ENCODE assay signal across 20 mouse cellular contexts in the genomic region with DNA sequence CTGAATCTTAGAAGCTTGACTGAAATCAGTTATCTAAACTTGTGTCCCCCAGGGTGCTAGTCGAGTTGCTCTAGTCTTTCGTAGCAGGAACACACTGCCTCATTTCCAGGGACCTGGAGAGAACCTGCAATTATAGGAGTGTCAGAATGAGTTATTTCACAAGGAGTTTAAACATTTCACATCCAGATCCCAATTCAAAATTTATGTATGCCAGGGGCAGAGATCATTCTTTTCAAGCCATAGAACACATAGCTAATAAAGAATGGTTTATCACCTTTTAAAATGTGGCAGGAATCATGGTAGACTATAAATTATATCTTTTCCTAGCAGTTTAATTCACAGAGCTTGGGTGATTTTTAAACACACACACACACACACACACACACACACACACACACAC.
DNase-seq lines count a peak whose midpoint lies in the region; ATAC-seq and TF ChIP-seq lines count a peak whose summit lies in the region.
"Had no signal": no experiment of that assay in that cellular context is flagged by ENCODE, and none has a peak within 500 bp of the region (broad histone marks: within the 10 kb centered on the region; RNA-seq: fewer than 3 reads in every experiment).

No protein-coding gene starts in this region.

- H3K9me3 ChIP-seq in kidney, embryonic 14.5 days (ENCODE audit: control insufficient read depth, low read length), result no peaks in the 10 kb centered on the region
- H3K9me3 ChIP-seq in midbrain, postnatal 0 days (ENCODE audit: low read length), result no peaks in the 10 kb centered on the region
- no peaks in the 10 kb centered on the region for H3K9me3 ChIP-seq in midbrain, embryonic 11.5 days (ENCODE audit: control insufficient read depth, low read length)
- H3K9me3 ChIP-seq: embryonic facial prominence, embryonic 12.5 days; forebrain, embryonic 15.5 days; heart, embryonic 10.5 days; hindbrain, embryonic 13.5 days had no signal

- H3K27me3 ChIP-seq in kidney, embryonic 14.5 days (ENCODE audit: control insufficient read depth, insufficient read depth, low read length), result no peaks in the 10 kb centered on the region
- H3K27me3 ChIP-seq in midbrain, postnatal 0 days (ENCODE audit: insufficient read depth, low read length), result no peaks in the 10 kb centered on the region
- no peaks in the 10 kb centered on the region for H3K27me3 ChIP-seq in midbrain, embryonic 11.5 days (ENCODE audit: control insufficient read depth, insufficient read depth, low read length)
- H3K27me3 ChIP-seq: CH12.LX; embryonic facial prominence, embryonic 12.5 days; forebrain, embryonic 15.5 days; hindbrain, embryonic 13.5 days had no signal

- peak; percentile 75; the same call in 1 of the 2 replicates for ATAC-seq in kidney, embryonic 14.5 days (ENCODE audit: low FRiP score, low TSS enrichment)
- ATAC-seq in midbrain, postnatal 0 days (ENCODE audit: low FRiP score), result no peak
- no peak for ATAC-seq in midbrain, embryonic 11.5 days (ENCODE audit: low FRiP score)
- ATAC-seq in activated CD4-positive, CD25-positive, alpha-beta regulatory T cell, adult 4 months, result no peak
- ATAC-seq: forebrain, embryonic 15.5 days; hindbrain, postnatal 0 days had no signal

- DNase-seq in kidney, adult 9 months, result no peak
- DNase-seq in midbrain, postnatal 0 days (ENCODE audit: low spot score), result peak; percentile 1
- DNase-seq in midbrain, embryonic 11.5 days (ENCODE audit: low spot score, missing footprints), result no peak
- peak; percentile 35 for DNase-seq in embryo, embryonic 11.5 days (ENCODE audit: low read depth, low spot score)
- peak; percentile 73 for DNase-seq in mesoderm, embryonic 11.5 days (ENCODE audit: low read depth, low spot score)
- DNase-seq: adrenal gland, adult 8-10 months; adrenal gland, postnatal 36 days; cerebellum, adult 2 months; cerebellum, postnatal 14 days; gastrocnemius, postnatal 10 days; heart, adult 18-20 months; heart, postnatal 10 days had no signal

- no peak overlapping the region for H3K9ac ChIP-seq in kidney, embryonic 14.5 days (ENCODE audit: low read depth, low read length)
- H3K9ac ChIP-seq in midbrain, postnatal 0 days (replicated peaks; ENCODE audit: low read length, poor library complexity, severe bottlenecking), result no peak overlapping the region
- no peak overlapping the region for H3K9ac ChIP-seq in midbrain, embryonic 11.5 days (ENCODE audit: low read length)
- H3K9ac ChIP-seq: embryonic facial prominence, embryonic 12.5 days; forebrain, embryonic 15.5 days; hindbrain, embryonic 13.5 days had no signal

- no peak overlapping the region for H3K4me2 ChIP-seq in kidney, embryonic 14.5 days (replicated peaks; ENCODE audit: low read depth, low read length)
- no peak overlapping the region for H3K4me2 ChIP-seq in midbrain, postnatal 0 days (ENCODE audit: low read depth, low read length, poor library complexity, severe bottlenecking)
- H3K4me2 ChIP-seq in midbrain, embryonic 11.5 days, result no peak overlapping the region
- H3K4me2 ChIP-seq: embryonic facial prominence, embryonic 12.5 days; forebrain, embryonic 15.5 days; hindbrain, embryonic 13.5 days had no signal

- H3K27ac ChIP-seq in kidney, embryonic 14.5 days (ENCODE audit: low read depth, low read length), result no peak overlapping the region
- no peak overlapping the region for H3K27ac ChIP-seq in midbrain, postnatal 0 days (ENCODE audit: low read depth, low read length)
- H3K27ac ChIP-seq in midbrain, embryonic 11.5 days (ENCODE audit: low read depth, low read length), result no peak overlapping the region
- H3K27ac ChIP-seq: embryonic facial prominence, embryonic 12.5 days; forebrain, embryonic 15.5 days; heart, embryonic 10.5 days; hindbrain, embryonic 13.5 days; hindbrain, postnatal 0 days had no signal

- no peak for TF ChIP-seq CTCF in midbrain, postnatal 0 days (IDR thresholded peaks at IDR 0.05)

- 6% methylated on average over 2 of the region's 2 CpGs for WGBS in kidney, embryonic 14.5 days
- 58% methylated on average over 2 of the region's 2 CpGs for WGBS in midbrain, postnatal 0 days
- 61% methylated on average over 2 of the region's 2 CpGs for WGBS in midbrain, embryonic 11.5 days

- H3K4me3 ChIP-seq in kidney, embryonic 14.5 days (ENCODE audit: low read length), result no peak overlapping the region
- H3K4me3 ChIP-seq in midbrain, postnatal 0 days (ENCODE audit: low read depth, low read length), result no peak overlapping the region
- H3K4me3 ChIP-seq in midbrain, embryonic 11.5 days (ENCODE audit: low read depth, low read length), result no peak overlapping the region
- H3K4me3 ChIP-seq: embryonic facial prominence, embryonic 12.5 days; forebrain, embryonic 15.5 days; heart, embryonic 10.5 days; hindbrain, embryonic 13.5 days had no signal

- no peaks in the 10 kb centered on the region for H3K4me1 ChIP-seq in kidney, embryonic 14.5 days (ENCODE audit: control insufficient read depth, insufficient read depth, low read length)
- no peaks in the 10 kb centered on the region for H3K4me1 ChIP-seq in midbrain, postnatal 0 days (ENCODE audit: insufficient read depth, low read length)
- H3K4me1 ChIP-seq in midbrain, embryonic 11.5 days (ENCODE audit: control insufficient read depth, insufficient read depth, low read length), result no peaks in the 10 kb centered on the region
- H3K4me1 ChIP-seq: embryonic facial prominence, embryonic 12.5 days; forebrain, embryonic 15.5 days; heart, embryonic 10.5 days; hindbrain, embryonic 13.5 days had no signal

- no peaks in the 10 kb centered on the region for H3K36me3 ChIP-seq in kidney, embryonic 14.5 days (ENCODE audit: control insufficient read depth, insufficient read depth, low read length)
- no peaks in the 10 kb centered on the region for H3K36me3 ChIP-seq in midbrain, postnatal 0 days (ENCODE audit: insufficient read depth, low read length)
- H3K36me3 ChIP-seq in midbrain, embryonic 11.5 days (ENCODE audit: control insufficient read depth, insufficient read depth, low read length), result no peaks in the 10 kb centered on the region
- H3K36me3 ChIP-seq: embryonic facial prominence, embryonic 12.5 days; forebrain, embryonic 15.5 days; heart, embryonic 10.5 days; hindbrain, embryonic 13.5 days had no signal

Comparison
In these comparisons a context has a peak if more than half of its experiments do, and no peak if none do; other contexts are left out.
1. DNase-seq: peak in midbrain, postnatal 0 days (single experiment), embryo, embryonic 11.5 days (single experiment) and mesoderm, embryonic 11.5 days (single experiment); none in kidney, adult 9 months (single experiment) and midbrain, embryonic 11.5 days (single experiment).